Mouse (Mus musculus): ENCODE measurements around the gene Zfp770. TPM values are rescaled to one million over a fixed set of nuclear protein-coding genes. Genes with fewer than 3 reads are reported as not detected.

Gene Zfp770
- polyA plus RNA-seq, 2 experiments: 1.5 to 2.5 TPM

DNA sequence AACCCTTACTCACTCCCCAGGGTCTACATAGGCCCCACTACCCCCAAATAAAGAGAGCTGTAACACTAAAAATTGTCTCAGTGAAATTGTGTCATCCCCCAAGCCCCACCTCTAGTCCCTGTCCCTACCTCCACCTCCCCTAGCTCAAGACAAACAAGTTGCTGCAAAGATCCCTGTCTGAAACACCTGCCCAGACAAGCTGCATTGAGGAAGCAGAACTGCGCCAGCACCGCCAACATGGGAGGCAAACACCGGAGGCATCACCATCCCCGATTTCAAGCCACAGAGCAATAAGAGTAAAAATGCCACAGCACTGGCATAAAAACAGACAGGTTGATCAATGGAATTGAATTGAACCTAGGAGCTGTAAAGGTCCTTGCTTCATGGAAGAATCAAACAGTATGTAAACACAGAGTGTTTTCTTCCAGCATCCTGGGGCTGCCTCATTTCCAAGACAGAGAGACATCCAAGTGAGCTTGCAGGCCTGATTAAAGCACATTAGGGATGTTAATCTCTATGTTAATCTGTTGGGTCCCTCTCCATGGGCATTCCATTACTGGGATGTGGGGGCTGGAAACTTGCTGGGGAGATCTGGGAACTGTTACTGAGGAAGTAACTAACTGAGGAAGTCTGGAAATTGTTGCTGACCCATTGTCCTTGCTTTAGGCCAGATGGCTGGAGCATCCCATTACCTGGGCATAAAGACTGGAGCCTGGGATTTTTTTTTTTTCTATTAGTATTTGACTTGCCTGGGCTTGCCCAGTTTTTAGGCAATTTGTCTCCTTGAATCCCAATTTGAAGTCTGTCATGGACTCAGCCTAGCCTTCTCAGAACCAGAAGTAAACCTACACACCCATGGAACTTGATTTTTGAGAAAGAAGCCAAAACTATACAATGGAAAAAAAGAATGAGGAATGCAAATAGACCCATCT is 23.2 kb downstream of the Zfp770 start:
- Histone ChIP-seq H3K4me2 (ENCODE audit: low read depth) (no peak overlapping the region), H3K4me3 (ENCODE audit: insufficient read depth in 1 of 2, low read depth in 2 of 2, low read length in 2 of 2) (no peak overlapping the region), H3K9ac (replicated peaks) (no peak overlapping the region), H3K27ac (no peak overlapping the region), H3K27me3 (ENCODE audit: control insufficient read depth, insufficient read depth, low read length) (no peaks in the 10 kb centered on the region), H3K36me3 (replicated peaks; ENCODE audit: control insufficient read depth, insufficient read depth, low read depth) (no peaks in the 10 kb centered on the region), H3K9me3 (ENCODE audit: control insufficient read depth, low read length) (no peaks in the 10 kb centered on the region), H3K4me1 (replicated peaks; ENCODE audit: control insufficient read depth in 2 of 2, insufficient read depth in 2 of 2, low read length in 1 of 2) (peaks cover 3 to 5% of the 10 kb centered on the region in 2 experiments; a peak in 1 of 4 replicates)
- no peak for ATAC-seq (ENCODE audit: insufficient read depth)
- WGBS (ENCODE audit: insufficient replicate concordance): 56% methylated on average over 4 of the region's 4 CpGs
- TF ChIP-seq EP300 (IDR thresholded peaks at IDR 0.05; ENCODE audit: low read depth): no peak
- TF ChIP-seq CTCF (IDR thresholded peaks at IDR 0.05; ENCODE audit: low read depth): no peak
- no peak for DNase-seq (ENCODE audit: low read depth in 3 of 3, low spot score in 3 of 3)

DNA sequence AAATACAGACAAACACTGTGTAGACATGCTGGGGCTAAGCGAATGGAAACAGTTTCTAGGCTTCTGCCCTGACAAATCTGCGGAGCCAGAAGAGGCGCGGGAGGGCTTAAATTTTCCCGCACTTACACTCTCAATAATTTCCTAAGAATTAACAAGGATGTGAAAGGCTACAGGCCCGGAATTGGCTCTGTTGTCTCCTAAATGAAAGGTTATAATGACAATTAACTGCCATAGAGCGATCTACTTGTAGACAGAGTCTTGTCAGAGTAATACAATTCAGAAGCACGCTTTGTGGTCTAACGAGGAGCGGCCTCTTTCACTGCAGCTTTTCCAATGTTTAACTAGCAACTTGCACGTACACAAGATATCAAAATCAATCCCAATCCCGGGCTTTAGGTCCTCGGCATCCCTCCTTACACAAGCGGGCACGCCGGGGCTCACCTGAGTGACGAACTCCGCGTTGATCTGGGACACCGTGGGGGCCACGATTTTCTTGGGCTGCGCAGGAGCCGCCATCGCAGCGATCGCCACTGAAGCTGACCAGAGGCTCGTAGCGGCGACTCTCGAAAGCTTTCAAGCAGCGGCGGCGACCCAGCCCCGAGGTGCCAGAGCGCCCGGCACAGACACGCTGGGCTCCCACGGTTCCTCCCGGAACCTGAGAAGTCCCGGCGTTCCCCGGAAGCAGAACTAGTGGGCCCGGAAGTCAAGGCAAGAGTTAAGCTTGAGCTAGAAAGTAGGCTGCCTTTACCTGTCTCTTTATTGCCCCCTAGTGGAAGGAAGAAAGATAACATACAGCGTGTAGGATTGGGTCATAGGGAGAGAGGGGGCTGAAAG is 26.4 kb downstream of the Zfp770 start:
- no peaks in the 10 kb centered on the region for H3K27me3 ChIP-seq (ENCODE audit: control insufficient read depth, insufficient read depth, low read length)
- H3K4me1 ChIP-seq (replicated peaks; ENCODE audit: control insufficient read depth in 2 of 2, insufficient read depth in 2 of 2, low read length in 1 of 2): peaks cover 3 to 7% of the 10 kb centered on the region in 2 experiments; a peak in 1 of 4 replicates
- no peaks in the 10 kb centered on the region for H3K9me3 ChIP-seq (ENCODE audit: control insufficient read depth, low read length)
- peak overlapping the region; percentile 97 to 99 for H3K4me3 ChIP-seq (ENCODE audit: insufficient read depth in 1 of 2, low read depth in 2 of 2, low read length in 2 of 2)
- H3K36me3 ChIP-seq (replicated peaks; ENCODE audit: control insufficient read depth, insufficient read depth, low read depth): no peaks in the 10 kb centered on the region; the same call in 1 of the 2 replicates
- peak; percentile 88 for ATAC-seq (ENCODE audit: insufficient read depth)
- peak; percentile 88 for TF ChIP-seq CTCF (IDR thresholded peaks at IDR 0.05; ENCODE audit: low read depth)
- TF ChIP-seq EP300 (IDR thresholded peaks at IDR 0.05; ENCODE audit: low read depth): no peak
- H3K4me2 ChIP-seq (ENCODE audit: low read depth): peak overlapping the region; percentile 86
- DNase-seq (ENCODE audit: low read depth in 3 of 3, low spot score in 3 of 3): peak; percentile 73 to 82 (median 76)
- H3K9ac ChIP-seq (replicated peaks): peak overlapping the region; percentile 97
- WGBS (ENCODE audit: insufficient replicate concordance): under 1% methylated on average over 44 of the region's 44 CpGs
- peak overlapping the region; percentile 25; the same call in 1 of the 2 replicates for H3K27ac ChIP-seq

DNA sequence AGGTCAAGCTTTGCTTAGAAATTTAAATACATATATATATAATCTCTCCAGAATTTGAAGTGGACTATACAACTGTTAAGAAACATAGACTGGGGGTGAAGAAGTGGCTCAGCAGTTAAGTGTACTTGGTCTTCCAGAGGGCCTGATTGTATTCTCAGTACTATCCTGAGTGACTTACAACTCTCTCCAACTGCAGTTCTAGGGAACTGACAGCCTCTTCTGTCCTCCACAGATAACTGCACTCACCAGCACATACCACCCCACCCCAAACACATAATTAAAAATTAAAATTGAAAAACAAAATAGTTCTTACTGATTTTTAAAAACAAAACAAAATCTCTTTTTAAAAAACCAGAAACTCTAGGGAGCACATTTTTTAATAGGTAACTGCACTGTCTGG is 28.0 kb downstream of the Zfp770 start:
- no peaks in the 10 kb centered on the region; the same call in none of the 2 replicates for H3K36me3 ChIP-seq (replicated peaks; ENCODE audit: control insufficient read depth, insufficient read depth, low read depth)
- DNase-seq (ENCODE audit: low read depth in 3 of 3, low spot score in 3 of 3) (no peak), ATAC-seq (ENCODE audit: insufficient read depth) (peak; percentile 61; the same call in 1 of the 2 replicates)
- peaks cover 3 to 7% of the 10 kb centered on the region in 2 experiments; a peak in 1 of 4 replicates for H3K4me1 ChIP-seq (replicated peaks; ENCODE audit: control insufficient read depth in 2 of 2, insufficient read depth in 2 of 2, low read length in 1 of 2)
- no peaks in the 10 kb centered on the region for H3K27me3 ChIP-seq (ENCODE audit: control insufficient read depth, insufficient read depth, low read length)
- peak overlapping the region; percentile 86 for H3K4me2 ChIP-seq (ENCODE audit: low read depth)
- H3K4me3 ChIP-seq (ENCODE audit: insufficient read depth in 1 of 2, low read depth in 2 of 2, low read length in 2 of 2): peak overlapping the region in 1 of 2 experiments; percentile 97; a peak in 2 of 4 replicates
- H3K27ac ChIP-seq: peak overlapping the region; percentile 34; the same call in 1 of the 2 replicates
- H3K9ac ChIP-seq (replicated peaks): peak overlapping the region; percentile 97
- no peak for TF ChIP-seq EP300 (IDR thresholded peaks at IDR 0.05; ENCODE audit: low read depth)
- no peak for TF ChIP-seq CTCF (IDR thresholded peaks at IDR 0.05; ENCODE audit: low read depth)
- H3K9me3 ChIP-seq (ENCODE audit: control insufficient read depth, low read length): no peaks in the 10 kb centered on the region

DNA sequence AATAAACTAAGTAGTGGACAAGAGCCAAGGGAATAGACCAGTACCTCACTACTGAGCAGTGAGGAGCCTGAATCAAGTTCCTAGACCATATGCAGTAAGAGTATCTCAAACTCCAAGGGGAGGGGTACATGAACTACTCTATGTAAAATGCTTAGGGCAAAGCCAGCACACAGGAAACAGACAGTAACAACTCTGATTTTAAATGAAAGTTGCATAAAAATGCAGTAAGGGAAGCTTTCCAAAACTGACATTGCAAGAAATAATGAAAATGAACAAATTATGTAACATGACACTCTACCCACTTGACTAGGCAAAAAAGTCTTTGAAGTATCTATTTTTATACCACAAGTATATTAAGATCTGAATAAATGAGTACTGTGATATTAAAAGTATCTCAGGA is 33.4 kb downstream of the Zfp770 start:
- H3K9ac ChIP-seq (replicated peaks): no peak overlapping the region
- peaks cover 0 to 1% of the 10 kb centered on the region in 2 experiments; a peak in 1 of 4 replicates for H3K4me1 ChIP-seq (replicated peaks; ENCODE audit: control insufficient read depth in 2 of 2, insufficient read depth in 2 of 2, low read length in 1 of 2)
- H3K27me3 ChIP-seq (ENCODE audit: control insufficient read depth, insufficient read depth, low read length): no peaks in the 10 kb centered on the region
- no peak overlapping the region for H3K4me2 ChIP-seq (ENCODE audit: low read depth)
- H3K4me3 ChIP-seq (ENCODE audit: insufficient read depth in 1 of 2, low read depth in 2 of 2, low read length in 2 of 2): no peak overlapping the region
- TF ChIP-seq CTCF (IDR thresholded peaks at IDR 0.05; ENCODE audit: low read depth) (no peak), EP300 (IDR thresholded peaks at IDR 0.05; ENCODE audit: low read depth) (no peak)
- no peak for DNase-seq (ENCODE audit: low read depth in 3 of 3, low spot score in 3 of 3)
- ATAC-seq (ENCODE audit: insufficient read depth): no peak
- H3K36me3 ChIP-seq (replicated peaks; ENCODE audit: control insufficient read depth, insufficient read depth, low read depth): peaks cover 13% of the 10 kb centered on the region
- no peaks in the 10 kb centered on the region for H3K9me3 ChIP-seq (ENCODE audit: control insufficient read depth, low read length)
- H3K27ac ChIP-seq: no peak overlapping the region
